Mouse (Mus musculus) C2C12 (cell line): ENCODE data around the gene Akap5.

Experiments
- CEBPB ChIP-seq: IDR thresholded peaks from one replicate; pipeline ENCODE4 v1.6.1; 2011; ENCODE audit warnings: low read depth, mild to moderate bottlenecking, control low read depth, moderate library complexity
- CTCF ChIP-seq: IDR thresholded peaks from one replicate; pipeline ENCODE4 v1.5.1; 2011; ENCODE audit not compliant: control insufficient read depth, insufficient read depth, insufficient read length
- FOSL1 ChIP-seq: IDR thresholded peaks from one replicate; pipeline ENCODE4 v1.8.0; 2011; ENCODE audit warnings: mild to moderate bottlenecking, low read length; ENCODE audit not compliant: poor library complexity, insufficient read depth, severe bottlenecking
- MAX ChIP-seq: IDR thresholded peaks from one replicate; pipeline ENCODE4 v1.6.1; 2011; ENCODE audit warnings: mild to moderate bottlenecking, control low read depth
- MYOD1 ChIP-seq: IDR thresholded peaks from one replicate; pipeline ENCODE4 v1.6.1; 2011; ENCODE audit warnings: low read depth; ENCODE audit not compliant: control insufficient read depth, insufficient read length
- MYOG ChIP-seq: IDR thresholded peaks from one replicate; pipeline ENCODE4 v1.6.1; 2011; ENCODE audit not compliant: control insufficient read depth, insufficient read length; ENCODE audit errors: extremely low read depth
- USF1 ChIP-seq: IDR thresholded peaks from one replicate; pipeline ENCODE4 v1.6.1; 2011; ENCODE audit warnings: low read depth, mild to moderate bottlenecking, control low read depth, moderate library complexity

DNA sequence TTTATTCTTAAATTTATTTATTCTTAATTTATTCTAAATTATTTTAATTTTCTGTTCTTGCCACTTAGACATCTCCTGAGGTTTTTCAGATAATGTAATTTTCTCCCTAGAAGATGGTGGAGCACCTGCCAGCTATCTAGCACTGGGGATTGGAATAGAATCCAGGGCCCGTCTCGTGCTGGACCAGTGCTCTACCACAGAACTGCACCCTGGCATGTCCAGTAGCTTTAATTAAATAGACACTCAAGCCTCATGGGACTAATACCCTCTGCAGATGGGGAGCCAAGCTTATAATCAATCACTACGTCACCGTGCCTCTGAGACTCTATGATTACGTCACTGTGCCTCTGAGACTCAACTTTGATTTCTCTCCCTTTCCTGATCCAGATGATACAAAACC lies 36.2 kb upstream of the Akap5 start:
- TF ChIP-seq MYOG (no peak), CTCF (no peak), USF1 (no peak), MAX (no peak), MYOD1 (no peak), FOSL1 (no peak), CEBPB (no peak)
